Mouse (Mus musculus): Measurements from ENCODE around the gene Dgkh. TPM values are rescaled to one million over a fixed set of nuclear protein-coding genes. Genes with fewer than 3 reads are reported as not detected.

Dgkh gene
- polyA plus RNA-seq, 1 experiment from 2014 or later, result 1.9 TPM

- H3K27ac ChIP-seq (ENCODE audit: low read length), result no peak overlapping the region
- H3K9me3 ChIP-seq (ENCODE audit: low read length), result no peaks in the 10 kb centered on the region
- peak; percentile 57; the same call in 1 of the 2 replicates for ATAC-seq (ENCODE audit: low FRiP score, low TSS enrichment)
- H3K4me1 ChIP-seq (ENCODE audit: insufficient read depth, low read length), result no peaks in the 10 kb centered on the region
- no peaks in the 10 kb centered on the region for H3K27me3 ChIP-seq (ENCODE audit: insufficient read depth, low read length)
- WGBS, result 62% methylated on average over 5 of the region's 5 CpGs
- H3K4me3 ChIP-seq (ENCODE audit: low read length), result no peak overlapping the region
- no peak overlapping the region for H3K4me2 ChIP-seq (replicated peaks; ENCODE audit: low read depth, low read length)
- no peak overlapping the region for H3K9ac ChIP-seq (replicated peaks; ENCODE audit: low read length)
- H3K36me3 ChIP-seq (ENCODE audit: insufficient read depth, low read length), result no peaks in the 10 kb centered on the region
Measured at GRCm38 (mm10) chr14:78667763-78668162, 64.8 kb downstream of the Dgkh start.

- Histone ChIP-seq H3K27ac (ENCODE audit: low read length) (no peak overlapping the region), H3K4me2 (replicated peaks; ENCODE audit: low read depth, low read length) (no peak overlapping the region), H3K9ac (replicated peaks; ENCODE audit: low read length) (no peak overlapping the region), H3K36me3 (ENCODE audit: insufficient read depth, low read length) (peaks cover 7% of the 10 kb centered on the region; the same call in 1 of the 2 replicates), H3K4me1 (ENCODE audit: insufficient read depth, low read length) (no peaks in the 10 kb centered on the region), H3K27me3 (ENCODE audit: insufficient read depth, low read length) (no peaks in the 10 kb centered on the region), H3K9me3 (ENCODE audit: low read length) (peaks cover 8% of the 10 kb centered on the region), H3K4me3 (ENCODE audit: low read length) (no peak overlapping the region)
- 76% methylated on average over 5 of the region's 5 CpGs for WGBS
- no peak for ATAC-seq (ENCODE audit: low FRiP score, low TSS enrichment)
Measured at GRCm38 (mm10) chr14:78662641-78663040, 69.9 kb downstream of the Dgkh start.

DNA sequence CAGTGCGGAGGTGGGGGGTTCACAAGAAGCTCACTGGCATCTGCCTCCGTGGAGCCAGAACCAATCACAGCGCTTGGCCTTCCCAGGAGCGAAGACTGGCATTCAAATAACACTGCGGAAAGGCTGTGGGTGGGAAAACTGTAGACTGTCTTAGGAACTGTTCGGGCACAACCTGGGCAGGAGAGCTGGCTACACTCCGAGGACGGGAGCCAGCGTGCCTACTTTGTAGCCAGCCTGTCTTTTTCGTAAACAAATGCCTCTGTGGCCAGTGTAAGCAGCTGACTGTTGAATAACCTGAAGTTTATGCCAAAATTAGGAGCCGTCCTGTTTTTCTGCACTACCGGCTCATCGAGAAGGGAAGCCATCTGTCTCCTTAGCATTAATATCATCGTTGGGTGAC is 71.1 kb downstream of the Dgkh start:
- H3K9ac ChIP-seq (replicated peaks; ENCODE audit: low read length), result no peak overlapping the region
- ATAC-seq (ENCODE audit: low FRiP score, low TSS enrichment), result no peak
- no peak overlapping the region for H3K4me2 ChIP-seq (replicated peaks; ENCODE audit: low read depth, low read length)
- WGBS, result 95% methylated on average over 14 of the region's 14 CpGs
- no peak overlapping the region for H3K4me3 ChIP-seq (ENCODE audit: low read length)
- H3K4me1 ChIP-seq (ENCODE audit: insufficient read depth, low read length), result no peaks in the 10 kb centered on the region
- H3K9me3 ChIP-seq (ENCODE audit: low read length), result peaks cover 8% of the 10 kb centered on the region
- H3K27me3 ChIP-seq (ENCODE audit: insufficient read depth, low read length), result no peaks in the 10 kb centered on the region
- no peak overlapping the region for H3K27ac ChIP-seq (ENCODE audit: low read length)
- H3K36me3 ChIP-seq (ENCODE audit: insufficient read depth, low read length), result peaks cover 7% of the 10 kb centered on the region; the same call in 1 of the 2 replicates

GRCm38 (mm10) chr14:78658697-78659096 is 73.9 kb downstream of the Dgkh start:
- H3K4me2 ChIP-seq (replicated peaks; ENCODE audit: low read depth, low read length), result no peak overlapping the region
- H3K9ac ChIP-seq (replicated peaks; ENCODE audit: low read length), result no peak overlapping the region
- no peak for ATAC-seq (ENCODE audit: low FRiP score, low TSS enrichment)
- peaks cover 7% of the 10 kb centered on the region; the same call in 1 of the 2 replicates for H3K36me3 ChIP-seq (ENCODE audit: insufficient read depth, low read length)
- no peaks in the 10 kb centered on the region for H3K27me3 ChIP-seq (ENCODE audit: insufficient read depth, low read length)
- no peak overlapping the region for H3K27ac ChIP-seq (ENCODE audit: low read length)
- 96% methylated on average over 6 of the region's 6 CpGs for WGBS
- H3K4me1 ChIP-seq (ENCODE audit: insufficient read depth, low read length), result no peaks in the 10 kb centered on the region
- H3K4me3 ChIP-seq (ENCODE audit: low read length), result no peak overlapping the region
- peaks cover 8% of the 10 kb centered on the region for H3K9me3 ChIP-seq (ENCODE audit: low read length)

GRCm38 (mm10) chr14:78656832-78657626 is 75.5 kb downstream of the Dgkh start:
- H3K27me3 ChIP-seq (ENCODE audit: insufficient read depth, low read length), result no peaks in the 10 kb centered on the region
- no peak for ATAC-seq (ENCODE audit: low FRiP score, low TSS enrichment)
- no peak overlapping the region for H3K9ac ChIP-seq (replicated peaks; ENCODE audit: low read length)
- H3K36me3 ChIP-seq (ENCODE audit: insufficient read depth, low read length), result peaks cover 6% of the 10 kb centered on the region; the same call in 1 of the 2 replicates
- H3K27ac ChIP-seq (ENCODE audit: low read length), result no peak overlapping the region
- peaks cover 8% of the 10 kb centered on the region for H3K9me3 ChIP-seq (ENCODE audit: low read length)
- H3K4me3 ChIP-seq (ENCODE audit: low read length), result no peak overlapping the region
- H3K4me1 ChIP-seq (ENCODE audit: insufficient read depth, low read length), result no peaks in the 10 kb centered on the region
- no peak overlapping the region for H3K4me2 ChIP-seq (replicated peaks; ENCODE audit: low read depth, low read length)
- WGBS, result 74% methylated on average over 18 of the region's 18 CpGs

- ATAC-seq (ENCODE audit: low FRiP score, low TSS enrichment), result no peak
- Histone ChIP-seq H3K9me3 (ENCODE audit: low read length) (peaks cover 5% of the 10 kb centered on the region), H3K4me1 (ENCODE audit: insufficient read depth, low read length) (no peaks in the 10 kb centered on the region), H3K4me2 (replicated peaks; ENCODE audit: low read depth, low read length) (no peak overlapping the region), H3K9ac (replicated peaks; ENCODE audit: low read length) (no peak overlapping the region), H3K4me3 (ENCODE audit: low read length) (no peak overlapping the region), H3K36me3 (ENCODE audit: insufficient read depth, low read length) (no peaks in the 10 kb centered on the region), H3K27ac (ENCODE audit: low read length) (no peak overlapping the region), H3K27me3 (ENCODE audit: insufficient read depth, low read length) (no peaks in the 10 kb centered on the region)
- 83% methylated on average over 7 of the region's 7 CpGs for WGBS
Measured at GRCm38 (mm10) chr14:78654939-78655556, 77.5 kb downstream of the Dgkh start.

DNA sequence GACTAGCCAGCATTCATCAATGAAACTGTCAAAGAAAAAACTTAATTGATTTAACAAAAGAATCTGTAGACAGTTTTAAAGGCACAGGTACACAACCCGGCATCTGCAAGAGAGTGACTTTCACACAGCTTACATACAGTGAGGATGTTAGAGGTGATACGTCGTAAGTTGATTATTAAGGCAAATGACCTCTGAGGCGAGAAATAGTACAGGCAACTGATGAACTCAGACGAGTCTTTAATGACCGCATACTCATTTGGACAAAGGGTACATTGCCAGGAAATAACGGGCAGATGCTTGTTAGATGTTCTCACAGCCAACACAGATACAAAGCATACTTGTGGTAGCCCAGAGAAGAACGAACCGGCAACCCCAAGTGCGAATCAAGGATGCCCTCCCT is 78.4 kb downstream of the Dgkh start:
- Histone ChIP-seq H3K9me3 (ENCODE audit: low read length) (peaks cover 5% of the 10 kb centered on the region), H3K27ac (ENCODE audit: low read length) (no peak overlapping the region), H3K9ac (replicated peaks; ENCODE audit: low read length) (no peak overlapping the region), H3K4me2 (replicated peaks; ENCODE audit: low read depth, low read length) (no peak overlapping the region), H3K4me1 (ENCODE audit: insufficient read depth, low read length) (0 out of 2 replicates have a peak, but pooled peaks cover 5% of the 10 kb centered on the region), H3K4me3 (ENCODE audit: low read length) (no peak overlapping the region), H3K36me3 (ENCODE audit: insufficient read depth, low read length) (no peaks in the 10 kb centered on the region), H3K27me3 (ENCODE audit: insufficient read depth, low read length) (no peaks in the 10 kb centered on the region)
- WGBS, result 82% methylated on average over 10 of the region's 10 CpGs
- no peak for ATAC-seq (ENCODE audit: low FRiP score, low TSS enrichment)

- Histone ChIP-seq H3K4me1 (ENCODE audit: insufficient read depth, low read length) (0 out of 2 replicates have a peak, but pooled peaks cover 5% of the 10 kb centered on the region), H3K9ac (replicated peaks; ENCODE audit: low read length) (no peak overlapping the region), H3K9me3 (ENCODE audit: low read length) (peaks cover 2% of the 10 kb centered on the region; the same call in 1 of the 2 replicates), H3K27me3 (ENCODE audit: insufficient read depth, low read length) (no peaks in the 10 kb centered on the region), H3K27ac (ENCODE audit: low read length) (no peak overlapping the region), H3K4me2 (replicated peaks; ENCODE audit: low read depth, low read length) (no peak overlapping the region), H3K36me3 (ENCODE audit: insufficient read depth, low read length) (no peaks in the 10 kb centered on the region), H3K4me3 (ENCODE audit: low read length) (no peak overlapping the region)
- no peak for ATAC-seq (ENCODE audit: low FRiP score, low TSS enrichment)
- WGBS, result 91% methylated on average over 5 of the region's 5 CpGs
Measured at GRCm38 (mm10) chr14:78653333-78653732, 79.2 kb downstream of the Dgkh start.

GRCm38 (mm10) chr14:78651696-78652095 is 80.9 kb downstream of the Dgkh start:
- Histone ChIP-seq H3K4me3 (ENCODE audit: low read length) (no peak overlapping the region), H3K27ac (ENCODE audit: low read length) (no peak overlapping the region), H3K27me3 (ENCODE audit: insufficient read depth, low read length) (no peaks in the 10 kb centered on the region), H3K36me3 (ENCODE audit: insufficient read depth, low read length) (no peaks in the 10 kb centered on the region), H3K9ac (replicated peaks; ENCODE audit: low read length) (no peak overlapping the region), H3K9me3 (ENCODE audit: low read length) (no peaks in the 10 kb centered on the region), H3K4me1 (ENCODE audit: insufficient read depth, low read length) (0 out of 2 replicates have a peak, but pooled peaks cover 5% of the 10 kb centered on the region), H3K4me2 (replicated peaks; ENCODE audit: low read depth, low read length) (no peak overlapping the region)
- no peak for ATAC-seq (ENCODE audit: low FRiP score, low TSS enrichment)
- 80% methylated on average over 7 of the region's 7 CpGs for WGBS
